Mouse (Mus musculus) cortical plate, adult 2 months (tissue): ENCODE measurements around the gene Ern1. TPM values are rescaled to one million over a fixed set of nuclear protein-coding genes. Genes with fewer than 3 reads are reported as not detected.
A peak's percentile ranks its signal among the peaks of the same experiment; 100 is the strongest.

Source experiments
- H3K27ac ChIP-seq: fragments of 200-500 bp; 2 replicates; pipeline ENCODE4 v1.5.1; 2012; ENCODE audit warnings: low read length, control low read depth, inconsistent platforms; ENCODE audit not compliant: insufficient read depth
- H3K4me1 ChIP-seq: fragments of 200-500 bp; 2 replicates; pipeline ENCODE4 v1.6.1; 2011; ENCODE audit warnings: low read length; ENCODE audit not compliant: control insufficient read depth, insufficient read depth
- H3K4me3 ChIP-seq: fragments of 200-500 bp; 2 replicates; pipeline ENCODE4 v1.5.1; 2011; ENCODE audit warnings: mild to moderate bottlenecking, low read length, control low read depth; ENCODE audit not compliant: insufficient read depth
- CTCF ChIP-seq: fragments of 200-500 bp; IDR thresholded peaks from 2 replicates; pipeline ENCODE4 v1.5.1; 2011; ENCODE audit warnings: mild to moderate bottlenecking, control low read depth, low read length; ENCODE audit not compliant: insufficient read depth; ENCODE audit errors: extremely low read depth
- POLR2A ChIP-seq: fragments of 200-500 bp; IDR thresholded peaks from 2 replicates; pipeline ENCODE4 v1.6.1; 2011; ENCODE audit warnings: mild to moderate bottlenecking, low read length, control low read depth; ENCODE audit not compliant: insufficient read depth; ENCODE audit errors: extremely low read depth
- polyA plus RNA-seq: library from polyadenylated mRNA; depleted of rRNA; stranded (reverse); fragments of >200 nt; gene quantifications from 2 replicates; pipeline ENCODE4 v1.2.3, GENCODE M21; 2012

Ern1 gene
- polyA plus RNA-seq, 1 experiment = 6.2 TPM

DNA sequence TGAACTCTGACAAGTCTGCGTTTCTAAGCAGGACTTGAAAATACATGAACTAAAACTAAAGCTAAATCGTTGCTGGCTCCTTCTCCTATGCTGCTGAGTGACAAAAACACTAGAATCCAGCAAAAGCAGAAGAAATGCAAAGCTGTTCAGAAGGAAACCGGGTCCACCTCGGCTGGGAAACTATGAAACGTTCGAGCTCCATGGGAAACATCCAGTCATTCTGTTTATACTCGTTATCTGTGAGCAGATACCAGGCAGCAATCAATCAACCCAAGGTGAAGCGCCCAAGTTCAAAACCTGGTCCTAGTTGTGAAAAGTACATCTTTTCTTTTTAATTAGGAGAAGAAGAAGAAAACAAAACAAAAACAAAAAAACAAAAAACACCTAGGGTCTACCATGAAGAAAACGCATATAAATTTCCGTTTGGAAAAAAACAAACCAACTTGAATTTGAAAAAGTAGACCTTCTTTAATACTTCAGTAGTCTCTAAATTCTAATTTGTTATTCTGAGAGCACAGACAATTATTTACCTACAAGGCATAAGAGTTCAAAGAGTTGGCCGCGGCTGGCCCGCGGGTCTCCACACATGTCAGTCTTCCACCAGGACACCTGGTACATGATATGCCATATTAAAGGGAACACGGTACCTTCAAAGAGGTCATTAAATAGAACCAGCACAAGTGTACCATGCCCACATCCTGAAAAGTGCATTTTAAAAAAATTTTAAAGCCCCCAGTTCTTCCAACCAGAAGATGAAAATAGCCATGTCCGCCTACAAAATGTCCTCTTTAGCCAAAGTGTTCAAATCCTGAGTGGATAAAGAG lies 1.4 kb downstream of the Ern1 start:
- Histone ChIP-seq H3K4me3 (peak overlapping the region; percentile 47; the same call in 1 of the 2 replicates), H3K27ac (no peak overlapping the region), H3K4me1 (no peaks in the 10 kb centered on the region; the same call in 1 of the 2 replicates)
- TF ChIP-seq CTCF = no peak
- TF ChIP-seq POLR2A = no peak

DNA sequence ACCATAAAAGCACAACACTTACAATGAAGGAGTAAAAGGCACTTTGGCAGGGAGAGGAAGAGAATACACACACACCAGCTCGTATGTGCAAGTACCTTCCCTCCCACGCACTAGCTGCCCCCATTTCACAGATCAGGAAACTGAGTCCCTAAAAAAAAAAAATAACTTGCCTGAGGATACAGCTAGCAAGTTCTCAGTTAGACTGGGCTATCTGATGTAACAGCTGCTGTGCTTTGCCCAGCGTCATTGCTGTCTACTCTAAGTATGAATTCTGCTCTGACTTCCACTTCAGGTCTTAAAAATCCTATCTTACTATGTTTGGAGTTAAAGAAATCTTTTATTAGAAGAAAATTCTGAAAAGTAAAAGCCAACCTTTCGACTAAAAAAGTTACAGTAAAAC lies 2.0 kb downstream of the Ern1 start:
- H3K27ac ChIP-seq = no peak overlapping the region
- TF ChIP-seq POLR2A = no peak
- TF ChIP-seq CTCF = no peak
- no peak overlapping the region for H3K4me3 ChIP-seq
- no peaks in the 10 kb centered on the region; the same call in 1 of the 2 replicates for H3K4me1 ChIP-seq

DNA sequence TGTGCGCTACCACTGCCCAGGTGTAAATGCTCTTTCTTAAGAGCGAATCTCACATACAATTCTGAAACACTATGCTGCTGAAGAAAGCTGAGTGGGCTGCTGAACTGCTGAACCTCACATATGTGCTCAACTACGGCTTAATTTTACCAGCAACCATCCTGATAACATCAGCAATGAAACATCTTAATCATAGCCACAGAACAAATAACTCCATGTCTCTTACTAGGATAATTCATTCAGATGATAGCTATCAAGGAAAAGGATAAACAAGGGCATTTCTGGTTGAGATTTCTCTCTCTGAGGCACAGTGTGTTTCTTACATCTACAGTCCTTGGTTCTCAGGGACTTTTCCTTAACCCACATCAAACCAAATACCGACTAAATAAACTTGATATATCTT lies 2.8 kb downstream of the Ern1 start:
- TF ChIP-seq POLR2A (no peak), CTCF (no peak)
- no peak overlapping the region for H3K4me3 ChIP-seq
- H3K27ac ChIP-seq = no peak overlapping the region
- peaks cover 3% of the 10 kb centered on the region; the same call in 1 of the 2 replicates for H3K4me1 ChIP-seq

GRCm38 (mm10) chr11:106482867-106483266 lies 4.8 kb downstream of the Ern1 start:
- H3K27ac ChIP-seq = no peak overlapping the region
- no peak overlapping the region for H3K4me3 ChIP-seq
- no peak for TF ChIP-seq POLR2A
- TF ChIP-seq CTCF = no peak
- H3K4me1 ChIP-seq = peaks cover 3% of the 10 kb centered on the region; the same call in 1 of the 2 replicates

- no peak for TF ChIP-seq CTCF
- no peak for TF ChIP-seq POLR2A
- H3K4me1 ChIP-seq = peaks cover 3% of the 10 kb centered on the region; the same call in 1 of the 2 replicates
- no peak overlapping the region for H3K4me3 ChIP-seq
- no peak overlapping the region for H3K27ac ChIP-seq
These were observed 6.0 kb downstream of the Ern1 start for GRCm38 (mm10) chr11:106481651-106482050.

- Histone ChIP-seq H3K27ac (no peak overlapping the region), H3K4me1 (peaks cover 3% of the 10 kb centered on the region; the same call in 1 of the 2 replicates), H3K4me3 (no peak overlapping the region)
- TF ChIP-seq POLR2A = no peak
- TF ChIP-seq CTCF = no peak
These were observed 7.1 kb downstream of the Ern1 start for GRCm38 (mm10) chr11:106480530-106480885.

GRCm38 (mm10) chr11:106479619-106480529 lies 7.8 kb downstream of the Ern1 start:
- no peak for TF ChIP-seq CTCF
- no peak for TF ChIP-seq POLR2A
- no peak overlapping the region for H3K27ac ChIP-seq
- no peak overlapping the region for H3K4me3 ChIP-seq
- H3K4me1 ChIP-seq = peaks cover 3% of the 10 kb centered on the region; the same call in 1 of the 2 replicates

GRCm38 (mm10) chr11:106478745-106479144 lies 8.9 kb downstream of the Ern1 start:
- Histone ChIP-seq H3K4me3 (no peak overlapping the region), H3K4me1 (peaks cover 3% of the 10 kb centered on the region; the same call in 1 of the 2 replicates), H3K27ac (no peak overlapping the region)
- TF ChIP-seq CTCF = no peak
- TF ChIP-seq POLR2A = no peak

DNA sequence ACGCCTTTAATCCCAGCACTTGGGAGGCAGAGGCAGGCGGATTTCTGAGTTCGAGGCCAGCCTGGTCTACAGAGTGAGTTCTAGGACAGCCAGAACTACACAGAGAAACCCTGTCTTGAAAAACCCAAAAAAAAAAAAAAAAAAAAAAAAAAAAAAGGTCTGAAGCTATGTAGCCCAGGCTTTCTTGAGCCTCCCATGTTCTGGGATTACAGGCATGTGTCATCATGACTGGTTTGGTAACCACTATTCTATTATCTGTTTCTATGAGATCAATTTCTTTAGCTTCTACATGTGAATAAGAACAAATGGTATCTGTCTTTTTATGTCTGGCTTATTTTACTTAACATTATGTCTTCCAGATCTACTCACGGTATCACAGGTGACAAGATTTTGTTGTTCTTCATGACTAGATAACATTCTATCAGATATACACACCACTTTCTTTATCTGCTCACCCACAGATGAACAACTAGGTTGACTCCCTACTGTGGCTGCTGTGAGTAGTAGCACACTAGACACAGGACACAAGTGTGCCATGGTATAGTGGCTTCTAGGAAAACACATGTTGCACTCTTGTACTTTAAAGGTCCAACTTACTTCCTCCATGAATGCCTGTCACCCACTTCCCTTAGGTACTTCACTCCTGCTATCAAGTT lies 10.0 kb downstream of the Ern1 start:
- no peak for TF ChIP-seq POLR2A
- no peak for TF ChIP-seq CTCF
- H3K27ac ChIP-seq = no peak overlapping the region
- no peak overlapping the region for H3K4me3 ChIP-seq
- H3K4me1 ChIP-seq = peaks cover 3% of the 10 kb centered on the region; the same call in 1 of the 2 replicates
